Mouse (Mus musculus): ENCODE results near the gene Uqcr10. TPM values are rescaled to one million over a fixed set of nuclear protein-coding genes. Genes with fewer than 3 reads are reported as not detected.

Gene Uqcr10
- polyA plus RNA-seq, 1 experiment: 245 TPM

DNA sequence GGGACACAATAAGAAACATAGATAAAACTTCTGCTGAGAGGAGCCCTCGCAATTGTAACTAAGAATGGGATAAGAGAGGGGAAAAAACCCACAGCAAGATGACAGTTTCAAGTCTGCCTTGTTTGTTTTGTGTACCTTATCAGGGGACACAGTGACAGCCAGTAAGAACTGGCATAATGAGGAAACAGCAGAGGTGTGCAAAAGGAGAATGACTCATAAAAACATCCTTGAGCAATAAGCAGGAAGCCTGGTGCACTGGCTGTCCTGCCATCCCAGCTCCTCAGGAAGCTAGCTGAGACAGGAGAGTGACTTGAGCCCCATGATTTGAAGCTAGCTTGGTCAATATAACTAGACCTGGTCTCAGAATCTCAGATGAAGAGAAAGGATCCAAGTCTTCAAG, 44.3 kb downstream of the Uqcr10 start:
- peaks cover 1% of the 10 kb centered on the region for H3K4me1 ChIP-seq (ENCODE audit: control insufficient read depth, insufficient read depth, low read length)
- no peak overlapping the region for H3K27ac ChIP-seq (ENCODE audit: insufficient read depth, low read length)
- no peak overlapping the region for H3K9ac ChIP-seq (ENCODE audit: low read depth, poor library complexity, severe bottlenecking)
- H3K4me3 ChIP-seq (ENCODE audit: low read depth, low read length): no peak overlapping the region
- H3K9me3 ChIP-seq (replicated peaks; ENCODE audit: control insufficient read depth, insufficient read depth, low read length, poor library complexity, severe bottlenecking): no peaks in the 10 kb centered on the region
- TF ChIP-seq POLR2A (IDR thresholded peaks at IDR 0.05; ENCODE audit: insufficient read depth, low read length): no peak
- no peak for TF ChIP-seq CTCF (IDR thresholded peaks at IDR 0.05; ENCODE audit: low read depth, low read length)
- TF ChIP-seq EP300 (IDR thresholded peaks at IDR 0.05; ENCODE audit: insufficient read depth, low read depth, low read length): no peak
- H3K27me3 ChIP-seq (ENCODE audit: control insufficient read depth, insufficient read depth, low read length, poor library complexity, severe bottlenecking): no peaks in the 10 kb centered on the region
- peaks cover 9% of the 10 kb centered on the region for H3K36me3 ChIP-seq (ENCODE audit: control insufficient read depth, insufficient read depth, low read length, poor library complexity, severe bottlenecking)

Other genes starting within 250 kb of the Uqcr10 start
- gene Mtmr3, start 109.5 kb downstream of the Uqcr10 start, polyA plus RNA-seq (2011; ENCODE audit: insufficient read depth, insufficient read length, low read depth, missing spikeins): 26.8 and 31.2 TPM in 2 replicates
- not detected in 2 replicates for gene Gm11032, start 84.3 kb downstream of the Uqcr10 start, polyA plus RNA-seq (2011; ENCODE audit: insufficient read depth, insufficient read length, low read depth, missing spikeins)
- 33.4 and 35.7 TPM in 2 replicates for gene Ascc2, start 66.6 kb downstream of the Uqcr10 start, polyA plus RNA-seq (2011; ENCODE audit: insufficient read depth, insufficient read length, low read depth, missing spikeins)
- 15.3 and 19.3 TPM in 2 replicates for gene Zmat5, start 336 bp upstream of the Uqcr10 start, polyA plus RNA-seq (2011; ENCODE audit: insufficient read depth, insufficient read length, low read depth, missing spikeins)
- gene Cabp7, start 42.4 kb upstream of the Uqcr10 start, polyA plus RNA-seq (2011; ENCODE audit: insufficient read depth, insufficient read length, low read depth, missing spikeins): 3.1 and 3.5 TPM in 2 replicates
- 77.7 and 81.5 TPM in 2 replicates for gene Nf2, start 145.2 kb upstream of the Uqcr10 start, polyA plus RNA-seq (2011; ENCODE audit: insufficient read depth, insufficient read length, low read depth, missing spikeins)
- 83.4 and 91.2 TPM in 2 replicates for gene Nipsnap1, start 169.6 kb upstream of the Uqcr10 start, polyA plus RNA-seq (2011; ENCODE audit: insufficient read depth, insufficient read length, low read depth, missing spikeins)
- 51.3 and 52.3 TPM in 2 replicates for gene Thoc5, start 191.0 kb upstream of the Uqcr10 start, polyA plus RNA-seq (2011; ENCODE audit: insufficient read depth, insufficient read length, low read depth, missing spikeins)
- 1.5 and 2.2 TPM in 2 replicates for gene Nefh, start 243.7 kb upstream of the Uqcr10 start, polyA plus RNA-seq (2011; ENCODE audit: insufficient read depth, insufficient read length, low read depth, missing spikeins)